Mouse (Mus musculus) stomach, postnatal 0 days (tissue): ENCODE results near the gene Col1a2.

Experiments used
- CTCF ChIP-seq: IDR thresholded peaks from 2 replicates; pipeline ENCODE4 v1.5.1; 2016; ENCODE audit warnings: antibody characterized with exemption, low read depth, mild to moderate bottlenecking, moderate library complexity
- EP300 ChIP-seq: optimal IDR thresholded peaks from 2 replicates; pipeline ENCODE3; 2016; ENCODE audit warnings: antibody characterized with exemption

DNA sequence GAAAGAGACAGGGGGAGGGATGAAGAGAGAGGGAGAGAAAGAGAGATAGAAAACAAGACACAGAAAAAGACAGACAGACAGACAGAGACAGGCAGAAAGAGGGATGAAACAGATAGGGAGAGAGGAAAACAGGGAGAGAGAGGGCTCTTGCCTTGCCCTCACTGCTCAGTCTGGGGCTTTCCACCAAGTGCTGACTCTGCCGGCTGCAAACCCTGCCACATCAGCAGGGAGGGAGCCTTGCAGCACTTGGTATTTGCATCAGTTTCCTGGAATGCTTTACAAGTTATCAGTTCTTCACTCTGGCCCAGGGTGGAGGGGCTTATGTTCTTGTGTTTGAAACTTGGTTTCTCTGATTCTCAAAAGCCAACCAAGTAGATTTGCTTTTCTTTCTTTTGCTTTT lies 1.5 kb upstream of the Col1a2 start:
- TF ChIP-seq CTCF (no peak), EP300 (no peak)
